ENCODE assay signal across 10 mouse cellular contexts in genomic region chr13:20398311-20398710, GRCm38 (mm10).
A peak's percentile ranks its signal among the peaks of the same experiment; 100 is the strongest.
DNase-seq lines count a peak whose midpoint lies in the region.
"Had no signal": no experiment of that assay in that cellular context is flagged by ENCODE, and none has a peak within 500 bp of the region (broad histone marks: within the 10 kb centered on the region; RNA-seq: fewer than 3 reads in every experiment).

No protein-coding gene starts in this region.

- intact Hi-C loops in gastrocnemius, postnatal 36 days (cut with DNase I), result no loop called here
- intact Hi-C loops in heart, postnatal 25 days (cut with DNase I), result no loop called here

- peak; percentile 45 for DNase-seq in gastrocnemius, adult 18-20 months (ENCODE audit: low spot score)
- no peak for DNase-seq in gastrocnemius, postnatal 36 days
- DNase-seq in right cerebral cortex, postnatal 25 days, result peak; percentile 13
- DNase-seq in right cerebral cortex, postnatal 10 days (ENCODE audit: low spot score in 2 of 2), result no peak
- DNase-seq in heart, postnatal 25 days (ENCODE audit: low spot score), result peak; percentile 14
- DNase-seq in telencephalon, adult 2 months (ENCODE audit: low read depth, low spot score), result peak; percentile 62
- no peak for DNase-seq in testis, postnatal 10 days (ENCODE audit: low spot score)
- no peak for DNase-seq in thymus, postnatal 4 days
- DNase-seq: cerebellum, postnatal 25 days; thymus, adult 2 months had no signal

Comparison
In these comparisons a context has a peak if more than half of its experiments do, and no peak if none do; other contexts are left out.
1. DNase-seq: peak in gastrocnemius, adult 18-20 months (single experiment), right cerebral cortex, postnatal 25 days (single experiment), heart, postnatal 25 days (single experiment) and telencephalon, adult 2 months (single experiment); none in gastrocnemius, postnatal 36 days (0 of 2), right cerebral cortex, postnatal 10 days (0 of 2), testis, postnatal 10 days (single experiment) and thymus, postnatal 4 days (single experiment).